Mouse (Mus musculus) testis, adult 2 months (tissue): ENCODE data around the gene Plcb4. TPM values are rescaled to one million over a fixed set of nuclear protein-coding genes. Genes with fewer than 3 reads are reported as not detected.

Source experiments
- H3K27ac ChIP-seq: fragments of 200-500 bp; 2 replicates; pipeline ENCODE4 v1.5.1; 2012; ENCODE audit warnings: low read depth, low read length; ENCODE audit not compliant: control insufficient read depth, insufficient read depth
- H3K27me3 ChIP-seq: fragments of 200-500 bp; 2 replicates; pipeline ENCODE4 v1.6.1; 2012; ENCODE audit warnings: mild to moderate bottlenecking, low read length, moderate library complexity; ENCODE audit not compliant: control insufficient read depth, insufficient read depth
- H3K36me3 ChIP-seq: fragments of 200-500 bp; 2 replicates; pipeline ENCODE4 v1.6.1; 2012; ENCODE audit warnings: mild to moderate bottlenecking, low read length; ENCODE audit not compliant: control insufficient read depth, insufficient read depth
- H3K4me1 ChIP-seq: fragments of 200-500 bp; 2 replicates; pipeline ENCODE4 v1.6.1; 2012; ENCODE audit warnings: low read length; ENCODE audit not compliant: control insufficient read depth, insufficient read depth
- H3K4me3 ChIP-seq: fragments of 200-500 bp; 2 replicates; pipeline ENCODE4 v1.5.1; 2012; ENCODE audit warnings: low read depth, mild to moderate bottlenecking, low read length, moderate library complexity, mixed read lengths; ENCODE audit not compliant: control insufficient read depth
- CTCF ChIP-seq: fragments of 200-500 bp; IDR thresholded peaks from 2 replicates; pipeline ENCODE4 v1.5.1; 2012; ENCODE audit warnings: low read depth, mild to moderate bottlenecking, inconsistent platforms, low read length, moderate library complexity; ENCODE audit not compliant: control insufficient read depth, insufficient read depth, insufficient replicate concordance
- POLR2A ChIP-seq: fragments of 200-500 bp; IDR thresholded peaks from 2 replicates; pipeline ENCODE4 v1.6.1; 2012; ENCODE audit warnings: low read depth, mild to moderate bottlenecking, inconsistent platforms, low read length, moderate library complexity; ENCODE audit not compliant: control insufficient read depth
- polyA plus RNA-seq: library from polyadenylated mRNA; depleted of rRNA; stranded (reverse); fragments of >200 nt; gene quantifications from 2 replicates; pipeline ENCODE4 v1.2.3, GENCODE M21; 2012

Gene Plcb4
- polyA plus RNA-seq, 1 experiment, result 12.3 TPM

GRCm38 (mm10) chr2:135861531-135862488, 203.0 kb downstream of the Plcb4 start:
- H3K4me3 ChIP-seq, result no peak overlapping the region
- H3K36me3 ChIP-seq, result no peaks in the 10 kb centered on the region
- TF ChIP-seq POLR2A (no peak), CTCF (no peak)

DNA sequence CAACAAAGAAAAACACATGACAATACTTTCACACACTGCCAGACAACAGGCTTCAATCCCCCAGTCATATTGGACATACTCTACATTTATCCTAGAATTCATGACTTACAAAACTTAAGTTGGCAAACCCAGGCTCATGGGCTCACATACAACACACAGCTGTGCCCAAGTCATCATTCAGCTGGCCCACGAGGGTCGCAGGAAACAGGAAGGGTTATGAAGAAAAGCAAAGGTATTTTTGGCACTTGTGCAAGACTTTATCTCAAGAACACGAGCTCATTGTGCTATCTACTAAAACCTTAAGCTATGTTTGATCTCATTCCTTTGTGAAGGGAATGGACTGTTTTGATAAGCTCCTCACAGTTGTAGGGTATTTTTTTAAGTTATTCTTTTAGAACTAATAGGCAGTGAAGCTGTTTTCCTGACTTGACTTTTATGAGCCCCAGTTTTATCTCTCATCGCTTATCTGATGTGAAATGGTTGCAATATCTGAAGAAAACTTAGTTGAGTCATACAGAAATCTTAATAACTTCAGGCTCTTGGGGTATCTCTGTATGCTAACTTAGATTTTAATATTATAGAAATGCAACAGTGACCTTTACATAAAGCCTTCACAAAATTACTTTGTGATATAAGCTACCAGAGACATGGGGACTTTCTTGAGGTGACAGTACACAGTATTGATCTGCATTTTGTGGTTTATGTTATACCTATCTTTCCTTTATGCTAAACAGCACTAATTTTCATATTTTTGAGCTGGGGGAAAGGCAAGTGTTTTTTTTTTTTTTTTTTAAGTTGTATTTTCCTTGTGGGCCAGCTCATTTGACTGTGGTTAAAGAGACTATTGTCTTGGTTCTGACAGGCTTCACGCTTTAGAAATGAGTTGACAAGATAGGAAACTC, 203.9 kb downstream of the Plcb4 start:
- Histone ChIP-seq H3K27ac (no peak overlapping the region), H3K27me3 (no peaks in the 10 kb centered on the region), H3K36me3 (no peaks in the 10 kb centered on the region), H3K4me1 (no peaks in the 10 kb centered on the region), H3K4me3 (no peak overlapping the region)
- TF ChIP-seq CTCF (no peak), POLR2A (no peak)

More at GRCm38 (mm10) chr2:135861531-135862488, 203.0 kb downstream of the Plcb4 start:
- no peaks in the 10 kb centered on the region for H3K27me3 ChIP-seq
- H3K27ac ChIP-seq, result no peak overlapping the region
- no peaks in the 10 kb centered on the region for H3K4me1 ChIP-seq

DNA sequence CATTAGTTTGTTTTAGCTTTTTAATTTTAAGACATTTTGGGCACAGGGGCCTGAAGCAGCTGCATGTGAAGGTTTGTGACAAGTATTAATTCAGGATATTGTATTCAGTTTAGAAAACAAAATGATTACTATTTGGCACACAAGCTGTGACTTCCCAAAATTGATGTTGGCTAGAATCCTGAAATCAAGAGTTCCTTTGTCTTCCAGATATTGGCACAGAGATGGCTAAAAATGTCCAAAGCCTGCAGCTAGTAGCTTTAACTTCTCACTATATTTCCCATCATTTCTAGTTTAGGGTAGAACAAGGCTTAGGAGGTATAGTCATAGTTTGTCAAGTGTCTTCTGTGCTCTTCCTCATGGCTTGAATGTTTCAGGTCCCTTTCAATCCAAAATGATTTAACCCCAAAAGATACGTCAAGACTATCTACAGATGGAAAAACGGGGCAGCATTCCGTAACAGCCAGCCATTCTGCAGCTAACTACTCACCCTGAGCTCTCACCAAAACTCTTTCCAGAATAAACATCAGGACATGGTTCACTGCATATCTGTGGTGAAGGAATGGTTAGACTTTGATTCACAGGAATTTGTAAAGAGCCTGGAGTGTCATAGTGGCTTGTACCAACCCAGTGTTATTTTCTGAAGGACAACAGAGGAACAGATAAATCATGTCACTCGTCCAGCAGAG, 204.7 kb downstream of the Plcb4 start:
- no peaks in the 10 kb centered on the region for H3K36me3 ChIP-seq
- H3K27me3 ChIP-seq, result no peaks in the 10 kb centered on the region
- no peaks in the 10 kb centered on the region for H3K4me1 ChIP-seq
- no peak overlapping the region for H3K27ac ChIP-seq
- TF ChIP-seq CTCF, result no peak
- TF ChIP-seq POLR2A, result no peak
- no peak overlapping the region for H3K4me3 ChIP-seq

GRCm38 (mm10) chr2:135866421-135866820, 207.6 kb downstream of the Plcb4 start:
- TF ChIP-seq CTCF (no peak), POLR2A (no peak)
- H3K27ac ChIP-seq, result no peak overlapping the region
- H3K36me3 ChIP-seq, result no peaks in the 10 kb centered on the region
- H3K4me3 ChIP-seq, result no peak overlapping the region
- no peaks in the 10 kb centered on the region for H3K27me3 ChIP-seq
- H3K4me1 ChIP-seq, result no peaks in the 10 kb centered on the region

DNA sequence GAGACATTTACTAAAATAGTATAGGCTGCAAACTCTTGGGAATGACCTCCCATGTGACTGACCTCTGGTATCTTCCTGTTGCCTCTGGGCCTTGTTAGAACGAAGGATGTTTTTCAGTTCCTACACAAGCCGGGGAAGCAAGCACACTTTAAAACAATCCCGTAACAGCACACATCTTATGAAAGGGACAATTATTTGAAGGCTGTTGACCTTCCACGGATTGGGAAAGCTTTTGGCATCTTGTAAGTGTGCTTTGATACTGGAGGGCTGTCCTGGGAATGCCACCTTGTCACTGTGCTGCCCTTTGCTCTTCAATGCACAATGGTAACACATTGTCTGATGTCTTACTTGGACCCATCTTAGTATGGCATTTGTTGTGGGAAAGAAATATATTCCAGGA, 208.0 kb downstream of the Plcb4 start:
- Histone ChIP-seq H3K36me3 (no peaks in the 10 kb centered on the region), H3K4me1 (no peaks in the 10 kb centered on the region), H3K27me3 (no peaks in the 10 kb centered on the region), H3K27ac (no peak overlapping the region), H3K4me3 (no peak overlapping the region)
- TF ChIP-seq CTCF (no peak), POLR2A (no peak)

DNA sequence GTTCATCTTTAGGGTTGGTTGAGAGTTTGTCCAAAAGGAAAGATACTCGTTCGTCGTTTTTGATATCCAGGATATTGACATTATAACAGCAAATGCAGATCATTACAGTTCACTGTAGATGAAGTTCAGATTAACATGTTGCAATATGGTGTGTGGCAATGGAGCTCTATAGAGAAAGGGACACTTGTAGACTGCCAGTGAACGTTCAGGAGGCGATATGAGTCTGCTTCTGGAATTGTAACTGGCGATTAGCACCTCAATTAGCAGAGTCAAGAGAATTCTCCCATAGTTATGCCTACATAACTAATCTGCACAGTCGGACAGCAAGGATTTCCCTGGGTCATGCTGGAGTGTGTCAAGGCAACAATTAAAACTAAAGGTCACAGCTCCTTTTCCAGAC, 210.8 kb downstream of the Plcb4 start:
- Histone ChIP-seq H3K4me1 (no peaks in the 10 kb centered on the region), H3K36me3 (no peaks in the 10 kb centered on the region), H3K4me3 (no peak overlapping the region), H3K27me3 (no peaks in the 10 kb centered on the region), H3K27ac (no peak overlapping the region)
- TF ChIP-seq CTCF (no peak), POLR2A (no peak)
